Mouse (Mus musculus): ENCODE measurements around the gene Apol7c. TPM values are rescaled to one million over a fixed set of nuclear protein-coding genes. Genes with fewer than 3 reads are reported as not detected.

The Apol7c gene
- 0.09 TPM in 1 of 2 replicates, not detected in the other for polyA plus RNA-seq (2012)

DNA sequence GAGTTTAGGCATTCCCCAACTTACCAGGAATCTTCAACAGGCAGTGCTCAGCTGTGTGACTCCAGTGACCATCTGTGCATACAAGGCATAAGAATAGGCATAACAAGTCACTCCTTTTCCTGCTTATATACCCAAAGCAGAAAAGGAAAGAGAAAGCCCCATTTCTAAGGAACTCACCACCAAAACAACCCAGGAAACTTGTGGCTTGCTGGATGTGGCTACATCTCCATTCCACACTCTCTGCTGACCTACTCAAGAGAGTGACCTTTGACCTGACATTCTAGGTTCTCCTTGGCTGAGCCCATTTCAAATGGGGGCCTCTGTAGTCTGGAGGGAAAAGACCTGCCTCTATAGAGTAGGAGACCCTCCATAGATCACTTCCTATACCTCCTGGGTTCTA lies at the start of gene Apol7c:
Apol7c (minus strand) TSS at position 101 of the 400 bp plus-strand sequence.

DNA sequence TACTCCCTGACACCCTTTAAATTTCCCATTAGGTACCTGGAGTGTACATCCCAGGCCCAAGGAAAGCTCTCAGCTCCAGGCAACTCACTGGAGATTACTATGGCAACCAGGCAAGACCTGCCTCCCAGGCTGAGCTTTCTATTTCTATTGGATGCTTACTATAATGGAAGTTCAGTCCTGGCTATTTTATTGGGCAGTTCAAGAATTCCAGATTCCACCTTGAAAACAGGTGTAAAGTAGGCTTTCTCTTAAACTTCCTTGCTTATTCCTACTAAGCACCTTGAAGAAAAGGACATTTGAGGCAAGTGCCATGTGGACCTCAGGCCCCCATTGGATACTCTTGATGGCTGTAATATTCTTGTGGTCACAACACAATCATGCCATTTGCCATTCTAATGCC lies 28.7 kb upstream of the Apol7c start, which contains the start of gene 1700025B11Rik:
1700025B11Rik (minus strand) TSS at position 101 of the 400 bp plus-strand sequence.

DNA sequence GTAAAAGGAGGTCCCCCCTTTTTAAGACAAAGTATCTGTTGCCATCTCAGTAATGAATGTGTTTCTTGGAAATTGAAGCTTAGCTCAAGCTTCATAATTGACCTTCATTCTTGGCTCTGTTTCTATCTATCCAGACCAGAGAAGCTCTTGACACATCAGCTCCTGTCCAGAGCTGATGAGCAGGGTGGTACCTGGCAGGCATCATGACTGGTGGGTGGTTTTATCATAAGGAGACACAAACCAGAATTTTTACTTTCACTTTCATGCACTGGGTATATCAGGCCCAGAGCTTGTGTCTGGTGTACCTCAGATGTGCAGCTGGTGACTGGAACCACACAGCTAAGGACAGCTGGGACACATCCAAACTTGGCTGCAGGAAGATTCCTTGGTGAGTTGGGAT lies 25.1 kb downstream of the Apol7c start, which contains the start of gene Apol11a:
Apol11a (plus strand) TSS at position 306 of the 400 bp plus-strand sequence.

DNA sequence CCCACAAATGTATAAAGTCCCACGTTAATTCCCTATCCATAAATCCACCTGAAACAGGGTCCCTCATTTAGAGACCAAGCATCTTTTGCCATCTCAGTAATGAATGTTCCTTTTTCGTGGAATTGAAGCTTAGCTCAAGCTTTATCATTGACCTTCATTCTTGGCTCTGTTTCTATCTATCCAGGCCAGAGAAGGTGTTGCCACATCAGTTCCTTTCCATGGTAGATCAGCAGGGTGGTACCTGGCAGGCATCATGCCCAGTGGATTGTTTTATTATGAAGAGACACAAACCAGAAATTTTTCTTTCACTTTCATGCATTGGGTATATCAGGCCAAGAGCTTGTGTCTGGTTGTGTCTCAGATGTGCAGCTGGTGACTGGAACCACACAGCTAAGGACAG lies 56.4 kb downstream of the Apol7c start, which contains the start of gene Apol10a:
Apol10a (plus strand) TSS at position 355 of the 400 bp plus-strand sequence.

Other genes starting within 250 kb of the Apol7c start
- 0.57 and 0.71 TPM in 2 replicates for gene Rbfox2, start 226.3 kb downstream of the Apol7c start, polyA plus RNA-seq (2012)
- 0.18 TPM in 1 of 2 replicates, not detected in the other for gene Apol7a, start 134.2 kb downstream of the Apol7c start, polyA plus RNA-seq (2012)
- gene Apol9a, start 122.2 kb downstream of the Apol7c start, polyA plus RNA-seq (2012), result 0.16 TPM in 1 of 2 replicates, not detected in the other
- gene Apol7b, start 85.8 kb downstream of the Apol7c start, polyA plus RNA-seq (2012), result not detected in 2 replicates
- gene Apol10a, start 56.3 kb downstream of the Apol7c start, polyA plus RNA-seq (2012), result not detected in 2 replicates
- gene Apol11a, start 25.0 kb downstream of the Apol7c start, polyA plus RNA-seq (2012), result 0.05 TPM in 1 of 2 replicates, not detected in the other
- not detected in 2 replicates for gene 1700025B11Rik, start 28.6 kb upstream of the Apol7c start, polyA plus RNA-seq (2012)
- not detected in 2 replicates for gene Apol10b, start 62.8 kb upstream of the Apol7c start, polyA plus RNA-seq (2012)
- not detected in 2 replicates for gene Gm36245, start 65.9 kb upstream of the Apol7c start, polyA plus RNA-seq (2012)
- gene Apol11b, start 110.0 kb upstream of the Apol7c start, polyA plus RNA-seq (2012), result 0.13 and 0.17 TPM in 2 replicates
- gene Apol7e, start 165.5 kb upstream of the Apol7c start, polyA plus RNA-seq (2012), result 0.08 and 0.22 TPM in 2 replicates
- 0.11 and 0.23 TPM in 2 replicates for gene Apol9b, start 195.7 kb upstream of the Apol7c start, polyA plus RNA-seq (2012)
- gene Apol8, start 223.7 kb upstream of the Apol7c start, polyA plus RNA-seq (2012), result 1.3 and 1.9 TPM in 2 replicates